Mouse (Mus musculus) central nervous system, embryonic 18 days (tissue): ENCODE measurements around the gene Camk1. TPM values are rescaled to one million over a fixed set of nuclear protein-coding genes. Genes with fewer than 3 reads are reported as not detected.

Experiments used
- polyA plus RNA-seq: library from polyadenylated mRNA; depleted of rRNA; stranded (reverse); fragments of >200 nt; gene quantifications from 2 replicates; pipeline ENCODE4 v1.2.3, GENCODE M21; 2012; rRNA removed

The Camk1 gene
- 102 and 103 TPM in 2 replicates for polyA plus RNA-seq

DNA sequence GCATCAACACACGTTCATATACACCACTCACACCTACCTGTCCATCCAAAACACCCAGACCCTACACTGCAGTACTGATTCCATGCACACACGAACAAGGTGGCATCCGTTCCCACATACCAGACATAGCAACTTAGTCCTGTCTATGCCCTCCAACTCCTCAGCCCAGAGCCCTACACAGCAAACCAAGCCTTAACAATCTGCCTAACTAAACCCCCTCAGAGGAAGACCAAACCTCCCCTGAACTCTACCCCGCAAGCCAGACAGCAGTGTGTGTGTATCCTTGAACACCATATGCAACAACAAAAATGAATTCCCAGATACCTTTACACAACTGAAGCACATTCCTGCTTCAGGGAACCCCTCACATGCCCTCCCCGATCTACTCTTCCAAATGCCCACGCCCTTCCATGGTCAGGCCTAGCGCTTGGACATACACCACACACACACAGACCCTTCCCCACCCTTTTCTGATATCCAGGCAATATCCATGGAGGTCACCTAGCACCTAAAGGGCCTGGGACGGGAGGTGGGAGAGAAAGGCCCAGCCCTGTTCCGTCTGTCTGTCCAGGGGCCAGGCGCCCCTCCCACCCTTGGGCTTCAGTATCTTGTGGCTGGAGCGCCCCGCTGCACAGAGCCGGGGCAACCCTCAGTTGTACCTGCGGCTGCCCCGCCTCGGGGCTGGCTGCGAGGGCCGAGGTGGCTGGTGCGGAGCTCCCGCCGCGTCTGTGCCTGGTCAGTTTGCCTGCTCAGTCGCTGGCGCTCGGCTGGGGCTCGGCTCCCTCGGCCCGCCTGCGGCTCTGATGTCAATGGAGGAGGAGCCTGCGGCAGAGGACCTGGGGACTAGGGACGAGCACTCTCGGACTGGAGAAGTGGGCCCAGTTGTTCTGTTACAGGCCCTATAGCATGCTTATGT, at the start of gene Camk1:
Camk1 (minus strand) TSS at position 808 of the 916 bp plus-strand sequence.

DNA sequence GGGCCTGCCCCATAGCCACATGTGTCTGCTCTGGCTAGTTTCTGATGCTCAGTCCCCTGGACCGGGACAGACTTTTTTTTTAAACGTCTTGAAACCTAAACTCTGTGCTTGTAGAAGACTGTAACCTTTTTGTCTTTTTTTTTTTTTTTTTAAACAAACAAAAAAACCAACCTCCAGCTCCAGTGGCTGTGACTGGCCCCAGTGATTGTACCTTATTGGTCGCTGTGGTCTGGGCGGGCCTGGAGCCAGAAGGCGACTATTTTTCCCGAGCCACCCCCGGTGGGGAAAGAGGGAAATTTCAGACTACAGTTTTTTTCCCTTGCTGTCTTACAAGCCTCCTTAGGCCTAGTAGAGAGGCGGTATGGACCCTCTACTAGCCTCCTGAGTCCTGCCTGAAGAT, 45.2 kb upstream of the Camk1 start, which contains the start of gene Ttll3:
Ttll3 (plus strand) TSS at position 301 of the 400 bp plus-strand sequence.

DNA sequence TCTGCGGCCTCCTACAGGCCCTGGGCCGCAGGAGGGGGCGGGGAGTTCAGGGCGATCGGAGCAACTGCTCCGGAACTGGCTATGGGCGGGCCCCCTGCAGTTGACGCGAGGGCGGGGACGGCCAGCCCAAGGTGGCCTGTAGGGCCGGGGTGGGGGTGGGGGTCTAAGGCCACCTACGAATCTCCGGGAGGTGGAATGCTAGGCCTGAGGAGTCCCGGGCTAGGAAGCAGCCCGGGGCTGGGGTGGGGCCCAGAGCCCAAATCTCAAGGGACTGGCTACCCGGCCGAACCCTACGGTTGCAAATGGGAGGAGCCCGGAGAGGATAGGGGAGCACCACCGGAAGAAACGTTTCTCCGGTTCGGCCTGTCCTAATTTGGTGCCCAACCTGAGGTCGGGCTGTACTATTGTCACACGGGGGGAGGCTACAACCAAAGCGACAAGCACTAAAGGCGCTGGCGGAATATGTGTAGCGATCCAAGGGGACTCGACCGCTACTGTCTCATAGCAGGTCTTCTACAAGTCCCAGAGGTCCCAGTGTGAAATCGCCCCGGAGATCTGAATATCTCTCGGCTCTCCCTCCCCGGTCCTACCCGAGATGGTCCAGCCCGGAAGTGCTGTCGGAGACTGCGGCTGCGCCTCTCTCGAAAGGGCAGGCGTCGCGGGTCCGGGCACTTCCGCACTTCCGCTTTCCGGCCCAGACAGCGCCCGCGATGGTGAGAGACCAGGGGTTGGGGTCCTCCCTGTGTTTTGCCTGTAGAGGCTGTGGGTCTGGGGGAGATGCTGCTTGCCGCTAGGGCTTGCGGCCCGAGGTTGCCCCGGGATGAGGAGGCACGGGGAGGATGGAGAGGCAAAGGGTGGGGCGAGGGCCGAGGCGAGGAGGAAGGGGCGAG, 34.0 kb upstream of the Camk1 start, which contains the start of the genes Tada3 and Arpc4:
Tada3 (minus strand) TSS at position 388 of the 890 bp plus-strand sequence.
Arpc4 (plus strand) TSS at position 620 of the 890 bp plus-strand sequence.

DNA sequence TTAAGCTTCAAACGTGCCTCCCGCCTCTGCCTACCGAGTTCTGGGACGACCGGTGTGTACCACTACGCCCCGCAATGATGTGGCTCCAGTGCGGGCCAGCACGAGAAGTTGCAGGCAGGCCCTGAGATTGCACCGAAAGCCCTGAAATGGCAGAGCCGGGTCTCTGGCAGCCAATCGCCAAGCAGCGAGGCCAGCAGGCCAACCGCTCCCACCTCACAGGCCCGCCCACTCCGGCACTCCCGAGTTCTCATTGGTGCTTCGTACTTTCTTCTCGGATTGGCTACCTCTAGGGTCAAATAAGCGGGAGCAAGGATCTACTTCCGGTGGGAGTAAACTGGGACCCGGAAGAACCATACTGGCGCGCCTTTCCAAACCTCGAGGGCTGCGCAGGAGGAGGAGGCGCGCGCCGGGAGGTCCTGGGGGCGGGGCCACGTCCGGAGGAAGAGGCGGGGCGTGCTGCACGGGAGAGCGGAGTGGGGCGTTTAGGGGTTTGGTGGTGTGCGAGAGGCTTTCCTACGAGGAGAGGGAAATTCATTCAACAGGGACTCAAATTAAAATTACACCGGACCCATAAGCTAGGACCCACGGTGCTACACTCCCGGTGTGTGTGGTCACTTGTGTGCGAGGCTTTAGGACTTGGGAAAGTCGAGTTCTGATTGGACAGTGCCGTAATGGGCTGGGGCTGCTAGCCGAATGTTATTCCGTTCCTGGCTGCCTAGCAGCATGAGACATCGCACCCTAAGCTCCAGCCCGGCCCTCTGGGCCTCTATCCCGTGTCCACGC, 17.1 kb downstream of the Camk1 start, which contains the start of gene Ogg1:
Ogg1 (plus strand) TSS at position 440 of the 783 bp plus-strand sequence.

DNA sequence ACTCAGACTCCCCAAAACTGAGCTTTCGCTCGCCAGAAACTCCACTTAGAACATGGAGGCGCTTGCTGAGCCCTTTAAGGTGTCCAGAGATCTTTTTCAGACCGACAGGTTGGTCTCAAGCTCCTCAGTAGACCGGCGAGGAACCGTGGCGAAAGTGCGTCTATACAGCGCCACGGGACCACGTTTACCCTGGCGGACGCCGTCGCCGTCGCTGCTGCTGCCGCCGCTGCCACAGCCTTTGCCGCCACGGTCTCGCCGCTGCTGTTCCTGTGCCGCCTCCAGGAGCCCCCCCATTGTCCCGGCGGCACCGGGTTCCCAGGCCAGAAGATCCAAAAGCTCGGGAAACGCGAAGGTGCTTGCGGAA, 36.8 kb downstream of the Camk1 start, which contains the start of gene Brpf1:
Brpf1 (plus strand) TSS at position 152 of the 364 bp plus-strand sequence.

Other genes starting within 250 kb of the Camk1 start
- 63.7 and 69.4 TPM in 2 replicates for gene Lhfpl4, start 148.6 kb downstream of the Camk1 start, polyA plus RNA-seq
- gene Mtmr14, start 106.1 kb downstream of the Camk1 start, polyA plus RNA-seq, result 33.4 and 34.9 TPM in 2 replicates
- 3.1 and 9.4 TPM in 2 replicates for gene Cpne9, start 61.7 kb downstream of the Camk1 start, polyA plus RNA-seq
- gene Brpf1, start 36.8 kb downstream of the Camk1 start, polyA plus RNA-seq, result 28.8 and 28.9 TPM in 2 replicates
- 14.3 and 16.3 TPM in 2 replicates for gene Ogg1, start 17.0 kb downstream of the Camk1 start, polyA plus RNA-seq
- 70.0 and 78.9 TPM in 2 replicates for gene Tada3, start 33.9 kb upstream of the Camk1 start, polyA plus RNA-seq
- 132 and 137 TPM in 2 replicates for gene Arpc4, start 34.1 kb upstream of the Camk1 start, polyA plus RNA-seq
- 22.2 and 22.8 TPM in 2 replicates for gene Ttll3, start 45.3 kb upstream of the Camk1 start, polyA plus RNA-seq
- 20.9 and 21.9 TPM in 2 replicates for gene Rpusd3, start 75.4 kb upstream of the Camk1 start, polyA plus RNA-seq
- gene Cidec, start 91.8 kb upstream of the Camk1 start, polyA plus RNA-seq, result 0.04 and 0.07 TPM in 2 replicates
- 69.3 and 70.5 TPM in 2 replicates for gene Jagn1, start 98.6 kb upstream of the Camk1 start, polyA plus RNA-seq
- 0.13 and 0.36 TPM in 2 replicates for gene Il17re, start 114.5 kb upstream of the Camk1 start, polyA plus RNA-seq
- gene Il17rc, start 127.4 kb upstream of the Camk1 start, polyA plus RNA-seq, result 3.5 and 4.0 TPM in 2 replicates
- gene Creld1, start 139.3 kb upstream of the Camk1 start, polyA plus RNA-seq, result 43.0 and 44.8 TPM in 2 replicates
- 13.0 and 13.1 TPM in 2 replicates for gene Prrt3, start 157.9 kb upstream of the Camk1 start, polyA plus RNA-seq
- gene Emc3, start 187.7 kb upstream of the Camk1 start, polyA plus RNA-seq, result 74.1 and 76.8 TPM in 2 replicates
- gene Fancd2, start 187.7 kb upstream of the Camk1 start, polyA plus RNA-seq, result 4.5 and 4.6 TPM in 2 replicates